Mouse (Mus musculus) frontal cortex, adult 2 months (tissue): ENCODE results near the gene Banf2. TPM values are rescaled to one million over a fixed set of nuclear protein-coding genes. Genes with fewer than 3 reads are reported as not detected.

Source experiments
- DNase-seq, 2 experiments: peaks; one replicate each; pipeline ENCODE4 v3.0.0; 2022; ENCODE audit warnings: low spot score in 1 of 2; ENCODE audit errors: extremely low spot score in 1 of 2
- polyA plus RNA-seq: library from polyadenylated mRNA; depleted of rRNA; stranded (reverse); fragments of >200 nt; gene quantifications from 2 replicates; pipeline ENCODE4 v1.2.3, GENCODE M21; 2012; rRNA removed

Banf2 gene
- polyA plus RNA-seq, 1 experiment: not detected

- DNase-seq: no peak
Observed at GRCm38 (mm10) chr2:144092767-144093166, 59.9 kb downstream of the Banf2 start.

- no peak for DNase-seq
Observed at GRCm38 (mm10) chr2:144094721-144095120, 61.9 kb downstream of the Banf2 start.

DNA sequence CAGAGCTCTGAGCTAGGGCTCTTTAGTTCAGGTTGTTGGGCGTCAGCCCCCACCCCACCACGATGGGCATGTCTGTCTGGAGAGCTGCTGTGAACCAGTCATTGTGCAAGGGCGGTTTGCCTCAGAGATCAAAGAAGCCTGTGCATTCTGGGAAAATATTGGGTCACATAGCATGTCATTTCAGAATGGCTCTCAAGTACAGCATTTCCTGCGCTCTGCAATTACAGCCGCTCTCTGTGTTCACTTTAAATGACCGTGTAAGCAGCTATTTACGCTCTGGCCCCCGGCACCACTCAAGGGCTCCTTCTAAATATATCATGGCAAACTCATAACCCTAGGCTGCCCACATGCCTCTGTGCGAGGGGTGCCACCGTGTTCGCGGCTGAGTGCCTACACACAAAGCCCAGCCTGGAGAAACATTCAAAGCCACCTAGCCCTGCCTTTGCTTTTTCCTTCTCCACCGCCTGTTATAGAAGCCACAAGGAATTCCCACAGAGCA, 68.7 kb downstream of the Banf2 start:
- no peak for DNase-seq

DNA sequence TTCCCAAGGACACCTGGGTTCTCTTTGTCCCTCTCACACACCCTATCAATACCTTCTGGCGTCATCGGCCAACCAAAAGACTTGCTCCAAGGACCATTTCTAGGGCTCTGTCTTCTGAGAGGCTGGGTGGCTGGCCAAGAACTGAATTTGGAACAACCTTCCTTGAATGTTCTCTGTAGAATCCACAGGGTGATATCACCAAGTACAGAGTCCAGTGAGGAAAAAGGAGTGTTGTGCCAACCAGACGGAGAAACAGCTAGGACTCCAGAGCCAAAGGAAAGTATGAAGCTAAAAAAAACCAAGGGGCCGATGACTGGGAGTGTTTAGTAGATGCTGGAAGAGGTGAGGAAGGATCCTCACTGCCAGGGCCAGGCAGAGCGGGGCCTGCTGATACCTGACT, 74.5 kb downstream of the Banf2 start:
- DNase-seq: no peak

GRCm38 (mm10) chr2:144107810-144108209, 75.0 kb downstream of the Banf2 start:
- DNase-seq: no peak

DNA sequence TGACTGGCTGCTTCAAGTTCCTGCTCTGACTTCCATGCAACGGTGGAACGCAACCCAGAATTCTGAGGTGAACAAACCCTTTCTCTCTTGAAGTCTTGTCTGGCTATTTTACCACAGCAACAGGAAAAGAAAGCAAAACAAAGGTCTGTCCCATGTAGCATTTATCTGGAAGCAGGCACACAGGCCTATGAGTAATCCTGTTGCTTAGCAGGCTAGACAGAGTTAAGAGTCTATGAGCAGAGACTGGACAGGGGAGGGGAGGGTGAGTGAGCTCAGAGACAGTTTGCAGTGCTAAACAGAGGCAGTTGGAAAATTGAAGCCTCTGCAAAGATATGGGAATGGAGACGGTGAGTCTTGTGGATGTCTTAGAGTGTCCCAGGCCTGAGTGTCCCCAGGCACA, 75.5 kb downstream of the Banf2 start:
- DNase-seq: no peak

- DNase-seq: no peak
Observed at GRCm38 (mm10) chr2:144111966-144112365, 79.1 kb downstream of the Banf2 start.

GRCm38 (mm10) chr2:144112666-144113065, 79.8 kb downstream of the Banf2 start:
- DNase-seq: no peak

DNA sequence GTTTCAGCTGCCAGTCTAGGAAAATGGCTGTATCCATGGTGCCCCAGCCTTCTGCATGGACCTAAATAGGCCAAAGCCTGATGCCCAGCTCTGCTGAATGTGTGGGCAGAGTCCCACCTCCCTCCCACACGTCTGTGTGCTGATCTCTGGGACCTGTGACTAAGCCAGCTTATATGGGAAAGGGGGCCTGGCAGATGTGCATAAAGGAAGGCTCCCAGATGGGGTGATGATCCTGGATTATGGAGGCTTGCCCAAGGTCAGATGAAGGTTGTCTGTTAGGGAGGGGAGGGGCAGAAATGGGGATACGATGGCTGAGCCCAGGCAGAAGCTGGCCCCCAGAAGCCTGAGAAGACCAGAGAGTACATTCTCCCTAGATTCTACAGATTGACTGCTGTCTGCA, 85.2 kb downstream of the Banf2 start:
- DNase-seq: no peak

- DNase-seq: no peak
Observed at GRCm38 (mm10) chr2:144120186-144120823, 87.4 kb downstream of the Banf2 start.

DNA sequence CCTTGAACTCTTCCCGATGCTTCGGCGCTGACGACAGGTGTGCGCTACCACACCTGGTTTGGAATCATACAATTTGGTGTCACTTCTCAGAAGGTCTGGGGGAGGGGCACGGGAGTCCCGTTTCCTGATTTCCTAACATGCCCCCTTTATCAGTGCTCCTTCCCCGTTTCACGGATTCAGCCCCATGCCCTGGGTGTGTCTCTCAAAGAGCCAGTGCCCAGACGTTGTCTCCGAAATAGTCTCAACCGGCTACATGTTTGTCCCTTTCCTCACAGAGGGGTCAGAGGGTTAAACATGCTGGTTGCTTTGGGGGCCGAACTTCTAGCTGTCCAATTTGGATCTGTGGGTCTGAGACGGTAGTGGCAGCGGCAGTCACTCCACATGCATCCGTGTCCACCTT, 89.2 kb downstream of the Banf2 start:
- DNase-seq: no peak

Other genes with a start within 250 kb of the Banf2 start
- 0.97 and 1.0 TPM in 2 replicates for gene Bfsp1, start 169.9 kb upstream of the Banf2 start, polyA plus RNA-seq
- 148 and 157 TPM in 2 replicates for gene Dstn, start 117.7 kb upstream of the Banf2 start, polyA plus RNA-seq
- 71.3 and 72.4 TPM in 2 replicates for gene Rrbp1, start 21.8 kb upstream of the Banf2 start, polyA plus RNA-seq
- gene Mgme1, start 237.6 kb downstream of the Banf2 start, polyA plus RNA-seq: 5.9 and 6.0 TPM in 2 replicates
- 74.7 and 83.1 TPM in 2 replicates for gene Snx5, start 237.8 kb downstream of the Banf2 start, polyA plus RNA-seq